In genomic region chr11:115877174-115877755, GRCm38 (mm10) we compare ENCODE assay signal across 15 mouse cellular contexts. TPM values are rescaled to one million over a fixed set of nuclear protein-coding genes. Genes with fewer than 3 reads are reported as not detected.
DNase-seq lines count a peak whose midpoint lies in the region; ATAC-seq and TF ChIP-seq lines count a peak whose summit lies in the region.
"Had no signal": no experiment of that assay in that cellular context is flagged by ENCODE, and none has a peak within 500 bp of the region (broad histone marks: within the 10 kb centered on the region; RNA-seq: fewer than 3 reads in every experiment).

No protein-coding gene starts in this region.

- WGBS in liver, embryonic 11.5 days, result 50% methylated on average over 6 of the region's 6 CpGs
- 33% methylated on average over 6 of the region's 6 CpGs for WGBS in liver, embryonic 12.5 days (ENCODE audit: insufficient replicate concordance)
- 29% methylated on average over 6 of the region's 6 CpGs for WGBS in kidney, adult 2 months
- 40% methylated on average over 6 of the region's 6 CpGs for WGBS in stomach, postnatal 0 days

- no peak overlapping the region; the same call in 1 of the 2 replicates for H3K27ac ChIP-seq in liver, embryonic 11.5 days (ENCODE audit: low read depth, low read length)
- H3K27ac ChIP-seq in liver, embryonic 12.5 days, result no peak overlapping the region
- H3K27ac ChIP-seq in kidney, adult 2 months (ENCODE audit: insufficient read depth, low read depth, low read length), result peak overlapping the region; percentile 75
- H3K27ac ChIP-seq in stomach, postnatal 0 days (replicated peaks), result peak overlapping the region; percentile 78
- H3K27ac ChIP-seq: left cerebral cortex, adult 2 months; limb, embryonic 15.5 days; neural tube, embryonic 15.5 days had no signal

- no peak for DNase-seq in liver, embryonic 11.5 days (ENCODE audit: low spot score)
- peak; percentile 90 for DNase-seq in kidney, adult 2 months
- peak; percentile 47 to 66 for DNase-seq in kidney, postnatal 4 days
- peak; percentile 89 for DNase-seq in stomach, postnatal 0 days (ENCODE audit: low spot score)
- DNase-seq in adrenal gland, adult 2 months, result no peak
- no peak for DNase-seq in embryo, embryonic 10.5 days (ENCODE audit: low spot score)
- DNase-seq in adipocyte (ENCODE audit: low spot score), result no peak
- DNase-seq: cerebellum, adult 11-12 months; heart, postnatal 10 days; lung, postnatal 14 days; right cerebral cortex, adult 18-20 months had no signal

- no peaks in the 10 kb centered on the region for H3K36me3 ChIP-seq in liver, embryonic 11.5 days (ENCODE audit: control insufficient read depth, insufficient read depth, low read length)
- no peaks in the 10 kb centered on the region for H3K36me3 ChIP-seq in liver, embryonic 12.5 days
- no peaks in the 10 kb centered on the region for H3K36me3 ChIP-seq in kidney, adult 2 months (ENCODE audit: control insufficient read depth, insufficient read depth, low read length)
- H3K36me3 ChIP-seq in stomach, postnatal 0 days (ENCODE audit: control insufficient read depth, insufficient read depth, low read length), result no peaks in the 10 kb centered on the region
- H3K36me3 ChIP-seq: limb, embryonic 15.5 days; neural tube, embryonic 15.5 days had no signal

- TF ChIP-seq EP300 in stomach, postnatal 0 days (optimal IDR thresholded peaks at IDR 0.05), result no peak

- no peak for TF ChIP-seq POLR2A in kidney, adult 2 months (IDR thresholded peaks at IDR 0.05; ENCODE audit: low read depth, low read length)

- TF ChIP-seq CTCF in kidney, adult 2 months (conservative IDR thresholded peaks at IDR 0.05; ENCODE audit: insufficient read depth, insufficient read length, low read depth, low read length), result no peak
- TF ChIP-seq CTCF in stomach, postnatal 0 days (IDR thresholded peaks at IDR 0.05; ENCODE audit: low read depth), result no peak

- H3K9ac ChIP-seq in liver, embryonic 11.5 days (ENCODE audit: low read depth, low read length), result 0 out of 2 replicates have a peak overlapping the region, but pooled peaks have one; percentile 6
- H3K9ac ChIP-seq in liver, embryonic 12.5 days, result no peak overlapping the region
- H3K9ac ChIP-seq in stomach, postnatal 0 days (ENCODE audit: low read length), result no peak overlapping the region; the same call in 1 of the 2 replicates
- H3K9ac ChIP-seq: limb, embryonic 15.5 days; neural tube, embryonic 15.5 days had no signal

- H3K9me3 ChIP-seq in liver, embryonic 11.5 days (ENCODE audit: control insufficient read depth, low read length), result no peaks in the 10 kb centered on the region
- no peaks in the 10 kb centered on the region for H3K9me3 ChIP-seq in liver, embryonic 12.5 days (replicated peaks)
- no peaks in the 10 kb centered on the region for H3K9me3 ChIP-seq in stomach, postnatal 0 days (ENCODE audit: control insufficient read depth, low read length)
- H3K9me3 ChIP-seq: limb, embryonic 15.5 days; neural tube, embryonic 15.5 days had no signal

- peaks cover 12% of the 10 kb centered on the region for H3K4me1 ChIP-seq in liver, embryonic 11.5 days (replicated peaks; ENCODE audit: control insufficient read depth, insufficient read depth, low read length)
- H3K4me1 ChIP-seq in liver, embryonic 12.5 days, result peaks cover 17% of the 10 kb centered on the region
- H3K4me1 ChIP-seq in kidney, adult 2 months (ENCODE audit: control insufficient read depth, insufficient read depth, low read length), result peaks cover 3% of the 10 kb centered on the region; the same call in 1 of the 2 replicates
- H3K4me1 ChIP-seq in stomach, postnatal 0 days (replicated peaks; ENCODE audit: control insufficient read depth, insufficient read depth), result no peaks in the 10 kb centered on the region
- H3K4me1 ChIP-seq: limb, embryonic 15.5 days; neural tube, embryonic 15.5 days had no signal

- ATAC-seq in liver, embryonic 11.5 days (replicated peaks; ENCODE audit: low FRiP score), result no peak
- no peak for ATAC-seq in liver, embryonic 12.5 days
- ATAC-seq in stomach, postnatal 0 days (ENCODE audit: low FRiP score, low TSS enrichment), result peak; percentile 84

- no peak overlapping the region for H3K4me3 ChIP-seq in liver, embryonic 11.5 days (ENCODE audit: low read depth, low read length)
- H3K4me3 ChIP-seq in liver, embryonic 12.5 days, result no peak overlapping the region
- peak overlapping the region; percentile 52 for H3K4me3 ChIP-seq in kidney, adult 2 months (ENCODE audit: insufficient read depth, low read depth, low read length)
- H3K4me3 ChIP-seq in stomach, postnatal 0 days (ENCODE audit: low read depth, low read length), result no peak overlapping the region
- H3K4me3 ChIP-seq: left cerebral cortex, adult 2 months; limb, embryonic 15.5 days; neural tube, embryonic 15.5 days had no signal

- 0 out of 2 replicates have a peak overlapping the region, but pooled peaks have one; percentile 16 for H3K4me2 ChIP-seq in liver, embryonic 11.5 days
- no peak overlapping the region for H3K4me2 ChIP-seq in liver, embryonic 12.5 days
- peak overlapping the region; percentile 34; the same call in 1 of the 2 replicates for H3K4me2 ChIP-seq in stomach, postnatal 0 days (replicated peaks; ENCODE audit: low read depth)
- H3K4me2 ChIP-seq: limb, embryonic 15.5 days; neural tube, embryonic 15.5 days had no signal

- H3K27me3 ChIP-seq in liver, embryonic 11.5 days (replicated peaks; ENCODE audit: control insufficient read depth, insufficient read depth, low read length), result no peaks in the 10 kb centered on the region
- peaks cover 39% of the 10 kb centered on the region for H3K27me3 ChIP-seq in liver, embryonic 12.5 days (replicated peaks)
- H3K27me3 ChIP-seq in kidney, adult 2 months (replicated peaks; ENCODE audit: control insufficient read depth, insufficient read depth, low read length), result no peaks in the 10 kb centered on the region
- H3K27me3 ChIP-seq in stomach, postnatal 0 days (ENCODE audit: control insufficient read depth, insufficient read depth, low read length), result no peaks in the 10 kb centered on the region
- H3K27me3 ChIP-seq: neural tube, embryonic 15.5 days had no signal

RNA-seq across cellular contexts. Expression of gene Myo15b, which starts 19.1 kb away (rescaled TPM):
- polyA plus RNA-seq in liver, embryonic 11.5 days (2014; fragmentation: Nextera tagmentation; extraction: Ambion mirVana), result 0.56 and 0.89 TPM in 2 replicates
- 0.38 and 0.83 TPM in 2 replicates for polyA plus RNA-seq in liver, embryonic 12.5 days (2016; fragmentation: Nextera tagmentation; extraction: Ambion mirVana)
- polyA plus RNA-seq in kidney, adult 2 months (2012; rRNA removed), result 104 and 132 TPM in 2 replicates
- polyA plus RNA-seq in stomach, postnatal 0 days (2015; fragmentation: Nextera tagmentation; extraction: Ambion mirVana), result 16.0 and 18.2 TPM in 2 replicates
- under 1 TPM in 1 of 2 experiments, not detected in 1; 0.35 TPM for total RNA-seq in adrenal gland, adult 2 months (2021)
- 0.13 and 0.47 TPM in 2 replicates for polyA plus RNA-seq in adrenal gland, adult 2 months (2012; rRNA removed)

RNA-seq across cellular contexts. Expression of gene Smim5, which starts 22.5 kb away (rescaled TPM):
- polyA plus RNA-seq in liver, embryonic 11.5 days (2014; fragmentation: Nextera tagmentation; extraction: Ambion mirVana), result 39.5 and 45.9 TPM in 2 replicates
- polyA plus RNA-seq in liver, embryonic 12.5 days (2016; fragmentation: Nextera tagmentation; extraction: Ambion mirVana), result 47.5 and 48.9 TPM in 2 replicates
- polyA plus RNA-seq in kidney, adult 2 months (2012; rRNA removed), result 26.1 and 26.7 TPM in 2 replicates
- 16.8 and 17.9 TPM in 2 replicates for polyA plus RNA-seq in stomach, postnatal 0 days (2015; fragmentation: Nextera tagmentation; extraction: Ambion mirVana)
- 1 to 10 TPM in 1 of 2 experiments, under 1 TPM in 1; 0.58 to 1.3 TPM for total RNA-seq in adrenal gland, adult 2 months (2021)
- polyA plus RNA-seq in adrenal gland, adult 2 months (2012; rRNA removed), result 0.86 and 0.99 TPM in 2 replicates

RNA-seq across cellular contexts. Expression of gene Smim6, which starts 34.6 kb away (rescaled TPM):
- polyA plus RNA-seq in liver, embryonic 11.5 days (2014; fragmentation: Nextera tagmentation; extraction: Ambion mirVana), result 3.5 and 3.6 TPM in 2 replicates
- 3.1 and 3.7 TPM in 2 replicates for polyA plus RNA-seq in liver, embryonic 12.5 days (2016; fragmentation: Nextera tagmentation; extraction: Ambion mirVana)
- 5.0 and 5.7 TPM in 2 replicates for polyA plus RNA-seq in kidney, adult 2 months (2012; rRNA removed)
- 184 and 185 TPM in 2 replicates for polyA plus RNA-seq in stomach, postnatal 0 days (2015; fragmentation: Nextera tagmentation; extraction: Ambion mirVana)
- not detected for total RNA-seq in adrenal gland, adult 2 months (2021)
- not detected in 2 replicates for polyA plus RNA-seq in adrenal gland, adult 2 months (2012; rRNA removed)
- total RNA-seq: left cerebral cortex, adult 2 months had no signal

RNA-seq across cellular contexts. Expression of gene Llgl2, which starts 53.4 kb away (rescaled TPM):
- polyA plus RNA-seq in liver, embryonic 11.5 days (2014; fragmentation: Nextera tagmentation; extraction: Ambion mirVana), result 15.6 and 18.7 TPM in 2 replicates
- polyA plus RNA-seq in liver, embryonic 12.5 days (2016; fragmentation: Nextera tagmentation; extraction: Ambion mirVana), result 13.4 and 14.3 TPM in 2 replicates
- polyA plus RNA-seq in kidney, adult 2 months (2012; rRNA removed), result 153 and 166 TPM in 2 replicates
- polyA plus RNA-seq in stomach, postnatal 0 days (2015; fragmentation: Nextera tagmentation; extraction: Ambion mirVana), result 58.4 and 63.5 TPM in 2 replicates
- total RNA-seq in adrenal gland, adult 2 months (2021), result 10 to 100 TPM in 1 of 2 experiments, 1 to 10 TPM in 1; 7.6 to 13.1 TPM
- polyA plus RNA-seq in adrenal gland, adult 2 months (2012; rRNA removed), result 24.4 and 29.5 TPM in 2 replicates

RNA-seq across cellular contexts. Expression of gene Sap30bp, which starts 55.8 kb away (rescaled TPM):
- polyA plus RNA-seq in liver, embryonic 11.5 days (2014; fragmentation: Nextera tagmentation; extraction: Ambion mirVana), result 36.5 and 39.9 TPM in 2 replicates
- 23.1 and 24.5 TPM in 2 replicates for polyA plus RNA-seq in liver, embryonic 12.5 days (2016; fragmentation: Nextera tagmentation; extraction: Ambion mirVana)
- 20.5 and 24.1 TPM in 2 replicates for polyA plus RNA-seq in kidney, adult 2 months (2012; rRNA removed)
- polyA plus RNA-seq in stomach, postnatal 0 days (2015; fragmentation: Nextera tagmentation; extraction: Ambion mirVana), result 23.6 and 27.0 TPM in 2 replicates
- 10 to 100 TPM; 31.8 to 44.5 TPM for total RNA-seq in adrenal gland, adult 2 months (2021)
- polyA plus RNA-seq in adrenal gland, adult 2 months (2012; rRNA removed), result 31.4 and 33.8 TPM in 2 replicates

Comparison
In these comparisons a context has a peak if more than half of its experiments do, and no peak if none do; other contexts are left out.
1. DNase-seq: peak in kidney, adult 2 months (single experiment), kidney, postnatal 4 days (2 of 2) and stomach, postnatal 0 days (single experiment); none in liver, embryonic 11.5 days (single experiment), adrenal gland, adult 2 months (single experiment), embryo, embryonic 10.5 days (single experiment) and adipocyte (single experiment).
2. H3K27ac ChIP-seq: peak in kidney, adult 2 months (single experiment) and stomach, postnatal 0 days (single experiment); none in liver, embryonic 11.5 days (single experiment) and liver, embryonic 12.5 days (single experiment).
3. RNA of gene Smim6, which starts 34.6 kb away (polyA plus RNA-seq): 184 to 185 TPM in stomach, postnatal 0 days; 5.0 to 5.7 TPM in kidney, adult 2 months, 3.5 to 3.6 TPM in liver, embryonic 11.5 days, 3.1 to 3.7 TPM in liver, embryonic 12.5 days and not detected in adrenal gland, adult 2 months; every median in the first group is over 10 times any median in the second.